ENCODE assay signal across 11 mouse cellular contexts in genomic region chr6:23122934-23123333, GRCm38 (mm10). TPM values are rescaled to one million over a fixed set of nuclear protein-coding genes. Genes with fewer than 3 reads are reported as not detected.
DNase-seq lines count a peak whose midpoint lies in the region; ATAC-seq and TF ChIP-seq lines count a peak whose summit lies in the region.
"Had no signal": no experiment of that assay in that cellular context is flagged by ENCODE, and none has a peak within 500 bp of the region (broad histone marks: within the 10 kb centered on the region; RNA-seq: fewer than 3 reads in every experiment).

No protein-coding gene starts in this region.

- no peak for ATAC-seq in intestine, postnatal 0 days
- ATAC-seq in intestine, embryonic 15.5 days = no peak
- no peak for ATAC-seq in midbrain, postnatal 0 days (ENCODE audit: low FRiP score)
- no peak for ATAC-seq in midbrain, embryonic 13.5 days

- no peak overlapping the region for H3K4me3 ChIP-seq in intestine, postnatal 0 days (ENCODE audit: low read depth, low read length)
- H3K4me3 ChIP-seq in intestine, embryonic 15.5 days (replicated peaks) = no peak overlapping the region
- no peak overlapping the region for H3K4me3 ChIP-seq in midbrain, postnatal 0 days (ENCODE audit: low read depth, low read length)
- H3K4me3 ChIP-seq in midbrain, embryonic 13.5 days (replicated peaks) = no peak overlapping the region
- H3K4me3 ChIP-seq: hindbrain, embryonic 15.5 days; liver, embryonic 15.5 days had no signal

- H3K27me3 ChIP-seq in intestine, postnatal 0 days (replicated peaks; ENCODE audit: control insufficient read depth, insufficient read depth, low read length) = no peaks in the 10 kb centered on the region
- H3K27me3 ChIP-seq in intestine, embryonic 15.5 days (replicated peaks) = no peaks in the 10 kb centered on the region
- no peaks in the 10 kb centered on the region for H3K27me3 ChIP-seq in midbrain, postnatal 0 days (ENCODE audit: insufficient read depth, low read length)
- H3K27me3 ChIP-seq in midbrain, embryonic 13.5 days = no peaks in the 10 kb centered on the region
- H3K27me3 ChIP-seq: hindbrain, embryonic 15.5 days; liver, embryonic 15.5 days had no signal

- 29% methylated on average over 3 of the region's 3 CpGs for WGBS in intestine, postnatal 0 days
- WGBS in intestine, embryonic 15.5 days = 43% methylated on average over 3 of the region's 3 CpGs
- 47% methylated on average over 3 of the region's 3 CpGs for WGBS in midbrain, postnatal 0 days
- WGBS in midbrain, embryonic 13.5 days = 49% methylated on average over 3 of the region's 3 CpGs

- H3K9ac ChIP-seq in intestine, postnatal 0 days (ENCODE audit: low read depth, low read length) = no peak overlapping the region
- no peak overlapping the region for H3K9ac ChIP-seq in intestine, embryonic 15.5 days
- no peak overlapping the region for H3K9ac ChIP-seq in midbrain, postnatal 0 days (replicated peaks; ENCODE audit: low read length, poor library complexity, severe bottlenecking)
- H3K9ac ChIP-seq in midbrain, embryonic 13.5 days (replicated peaks) = no peak overlapping the region
- H3K9ac ChIP-seq: hindbrain, embryonic 15.5 days; liver, embryonic 15.5 days had no signal

- no peaks in the 10 kb centered on the region for H3K36me3 ChIP-seq in intestine, postnatal 0 days (ENCODE audit: control insufficient read depth, insufficient read depth)
- no peaks in the 10 kb centered on the region for H3K36me3 ChIP-seq in intestine, embryonic 15.5 days
- H3K36me3 ChIP-seq in midbrain, postnatal 0 days (ENCODE audit: insufficient read depth, low read length) = no peaks in the 10 kb centered on the region
- no peaks in the 10 kb centered on the region for H3K36me3 ChIP-seq in midbrain, embryonic 13.5 days
- H3K36me3 ChIP-seq: hindbrain, embryonic 15.5 days; liver, embryonic 15.5 days had no signal

- H3K27ac ChIP-seq in intestine, postnatal 0 days (ENCODE audit: low read depth, low read length) = no peak overlapping the region
- H3K27ac ChIP-seq in intestine, embryonic 15.5 days = no peak overlapping the region
- no peak overlapping the region for H3K27ac ChIP-seq in midbrain, postnatal 0 days (ENCODE audit: low read depth, low read length)
- H3K27ac ChIP-seq in midbrain, embryonic 13.5 days = no peak overlapping the region
- H3K27ac ChIP-seq: hindbrain, embryonic 15.5 days; liver, embryonic 15.5 days had no signal

- no peak overlapping the region for H3K4me2 ChIP-seq in intestine, postnatal 0 days (replicated peaks; ENCODE audit: low read depth)
- no peak overlapping the region for H3K4me2 ChIP-seq in intestine, embryonic 15.5 days (replicated peaks)
- no peak overlapping the region for H3K4me2 ChIP-seq in midbrain, postnatal 0 days (ENCODE audit: low read depth, low read length, poor library complexity, severe bottlenecking)
- H3K4me2 ChIP-seq in midbrain, embryonic 13.5 days (replicated peaks) = no peak overlapping the region
- H3K4me2 ChIP-seq: hindbrain, embryonic 15.5 days; liver, embryonic 15.5 days had no signal

- peak; percentile 6 for DNase-seq in midbrain, postnatal 0 days (ENCODE audit: low spot score)
- peak; percentile 11 for DNase-seq in WW6 (ENCODE audit: low read depth, low spot score)
- DNase-seq in mesoderm, embryonic 11.5 days (ENCODE audit: low read depth, low spot score) = peak; percentile 13
- no peak for DNase-seq in frontal cortex, postnatal 25 days (ENCODE audit: low spot score in 2 of 2)
- DNase-seq in gastrocnemius, adult 8-10 months (ENCODE audit: low spot score in 2 of 2) = no peak
- DNase-seq: cerebellum, adult 11-12 months had no signal

- peak; percentile 67 for TF ChIP-seq CTCF in intestine, postnatal 0 days (IDR thresholded peaks at IDR 0.05; ENCODE audit: low read depth)
- peak; percentile 53 for TF ChIP-seq CTCF in midbrain, postnatal 0 days (IDR thresholded peaks at IDR 0.05)

- no peaks in the 10 kb centered on the region for H3K9me3 ChIP-seq in intestine, postnatal 0 days (ENCODE audit: control insufficient read depth)
- no peaks in the 10 kb centered on the region for H3K9me3 ChIP-seq in intestine, embryonic 15.5 days
- H3K9me3 ChIP-seq in midbrain, postnatal 0 days (ENCODE audit: low read length) = no peaks in the 10 kb centered on the region
- H3K9me3 ChIP-seq in midbrain, embryonic 13.5 days = no peaks in the 10 kb centered on the region
- H3K9me3 ChIP-seq: hindbrain, embryonic 15.5 days; liver, embryonic 15.5 days had no signal

- no peaks in the 10 kb centered on the region for H3K4me1 ChIP-seq in intestine, postnatal 0 days (replicated peaks; ENCODE audit: control insufficient read depth, insufficient read depth, low read length)
- no peaks in the 10 kb centered on the region for H3K4me1 ChIP-seq in intestine, embryonic 15.5 days (replicated peaks)
- no peaks in the 10 kb centered on the region for H3K4me1 ChIP-seq in midbrain, postnatal 0 days (ENCODE audit: insufficient read depth, low read length)
- no peaks in the 10 kb centered on the region for H3K4me1 ChIP-seq in midbrain, embryonic 13.5 days (replicated peaks)
- H3K4me1 ChIP-seq: hindbrain, embryonic 15.5 days; liver, embryonic 15.5 days had no signal

RNA-seq across cellular contexts. Expression of gene Aass, which starts 9.9 kb away (rescaled TPM):
- polyA plus RNA-seq in intestine, postnatal 0 days (2015; fragmentation: Nextera tagmentation; extraction: Ambion mirVana) = 0.35 and 0.48 TPM in 2 replicates
- 1.4 and 1.6 TPM in 2 replicates for polyA plus RNA-seq in intestine, embryonic 15.5 days (2015; fragmentation: Nextera tagmentation; extraction: Ambion mirVana)
- 0.16 and 0.57 TPM in 2 replicates for total RNA-seq in midbrain, postnatal 0 days (2014; rRNA removed)
- 0.29 and 0.64 TPM in 2 replicates for polyA plus RNA-seq in midbrain, postnatal 0 days (2015; fragmentation: Nextera tagmentation; extraction: Ambion mirVana)
- 0.47 and 0.59 TPM in 2 replicates for polyA plus RNA-seq in midbrain, embryonic 13.5 days (2015; fragmentation: Nextera tagmentation; extraction: Ambion mirVana)
- total RNA-seq in gastrocnemius, adult 8-10 months (2022) = under 1 TPM; 0.07 to 0.46 (median 0.31) TPM

Comparison
In these comparisons a context has a peak if more than half of its experiments do, and no peak if none do; other contexts are left out.
1. DNase-seq: peak in midbrain, postnatal 0 days (single experiment), WW6 (single experiment) and mesoderm, embryonic 11.5 days (single experiment); none in frontal cortex, postnatal 25 days (0 of 2) and gastrocnemius, adult 8-10 months (0 of 2).